Mouse (Mus musculus) ES-E14 (cell line): ENCODE measurements around the gene Npas2.

ENCODE experiments used
- HCFC1 ChIP-seq: IDR thresholded peaks from 2 replicates; pipeline ENCODE4 v1.6.1; 2012; ENCODE audit warnings: low read length, inconsistent platforms, borderline replicate concordance; ENCODE audit not compliant: insufficient read depth
- MAFK ChIP-seq: IDR thresholded peaks from 2 replicates; pipeline ENCODE4 v1.6.1; 2014; ENCODE audit warnings: mild to moderate bottlenecking, low read depth, low read length, inconsistent platforms; ENCODE audit not compliant: insufficient read depth

DNA sequence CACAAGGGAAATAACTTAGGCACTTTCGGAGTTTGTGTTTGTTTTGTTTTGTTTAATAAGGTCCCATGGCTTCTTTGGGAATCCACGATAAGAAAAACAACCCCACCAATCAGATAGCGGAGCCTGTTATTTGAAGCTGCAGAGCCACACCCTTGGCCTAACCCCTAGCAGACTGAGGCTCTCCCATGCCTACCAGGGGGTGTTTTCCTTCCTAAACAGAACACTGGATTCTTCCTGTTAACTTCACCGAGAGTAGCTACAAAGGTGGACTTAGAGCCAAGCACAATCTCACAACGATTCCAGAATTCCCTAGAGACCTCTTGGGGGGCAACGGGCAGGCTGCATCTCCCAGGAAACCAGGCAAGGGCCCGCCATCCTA, 169.0 kb downstream of the Npas2 start:
- TF ChIP-seq MAFK (no peak), HCFC1 (no peak)
